Mouse (Mus musculus): ENCODE results near the gene Gm49337.

- no peak for TF ChIP-seq POLR2A (IDR thresholded peaks at IDR 0.05; ENCODE audit: low read depth, low read length)
- no peak for TF ChIP-seq CTCF (IDR thresholded peaks at IDR 0.05; ENCODE audit: extremely low read depth, insufficient read length, insufficient replicate concordance, low read depth, low read length)
Measured at GRCm38 (mm10) chr4:116127956-116128355, 45.2 kb upstream of the Gm49337 start.

Data from small intestine, adult 2 months (tissue).